Mouse (Mus musculus): ENCODE measurements around the gene Gdf15. TPM values are rescaled to one million over a fixed set of nuclear protein-coding genes. Genes with fewer than 3 reads are reported as not detected.

Gdf15 gene
- polyA plus RNA-seq, 1 experiment = not detected

DNA sequence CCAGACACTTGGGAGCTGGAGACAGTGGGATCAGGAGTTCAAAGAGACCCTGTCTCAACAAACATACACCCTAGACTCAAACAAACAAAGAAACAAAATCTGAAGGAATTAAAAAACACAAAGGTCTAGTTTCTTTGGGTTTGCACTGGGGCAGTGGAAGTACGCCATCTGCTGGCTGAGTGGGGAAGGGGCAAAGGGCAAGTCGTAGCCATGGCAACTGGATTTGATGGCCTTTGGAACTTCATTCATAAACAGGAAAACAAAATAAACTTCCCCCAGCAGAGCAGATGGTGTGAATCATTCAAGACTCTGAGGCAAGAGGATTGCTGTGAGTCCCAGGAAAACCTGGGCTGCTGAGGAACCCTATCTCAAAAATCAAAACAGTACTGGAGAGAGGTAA, 21.0 kb upstream of the Gdf15 start:
- TF ChIP-seq POLR2A (IDR thresholded peaks at IDR 0.05; ENCODE audit: borderline replicate concordance, control insufficient read depth, low read depth, low read length) (no peak), CTCF (IDR thresholded peaks at IDR 0.05; ENCODE audit: control insufficient read depth, insufficient read depth, low read length) (peak; percentile 94)
- Histone ChIP-seq H3K4me3 (replicated peaks; ENCODE audit: control insufficient read depth, low read depth, low read length) (no peak overlapping the region), H3K4me1 (ENCODE audit: control insufficient read depth, insufficient read depth, low read length) (no peaks in the 10 kb centered on the region; the same call in 1 of the 2 replicates), H3K27ac (ENCODE audit: control insufficient read depth, insufficient read depth, low read depth, low read length, poor library complexity) (no peak overlapping the region)
- 32% methylated on average over 2 of the region's 2 CpGs for WGBS

DNA sequence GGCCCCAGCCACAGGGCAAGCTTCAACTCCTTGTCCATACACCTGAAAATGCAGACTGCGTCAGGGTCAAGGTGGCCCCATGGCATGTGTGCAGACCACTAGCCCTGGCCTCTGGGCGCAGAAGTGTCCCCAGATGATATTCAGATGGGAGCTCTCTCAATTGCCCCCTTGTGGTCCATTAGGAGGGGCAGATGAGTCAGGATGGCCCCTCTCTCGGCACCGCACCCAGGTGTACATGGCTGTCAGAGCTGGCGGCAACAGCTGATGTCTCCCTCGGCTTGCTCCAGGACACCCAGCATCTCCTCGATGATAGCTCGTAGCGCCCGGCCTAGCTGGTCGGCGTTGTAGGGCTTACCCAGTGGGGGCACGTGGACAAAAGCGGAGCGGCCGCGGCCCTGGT, 18.1 kb upstream of the Gdf15 start:
- Histone ChIP-seq H3K4me1 (ENCODE audit: control insufficient read depth, insufficient read depth, low read length) (no peaks in the 10 kb centered on the region; the same call in 1 of the 2 replicates), H3K4me3 (replicated peaks; ENCODE audit: control insufficient read depth, low read depth, low read length) (no peak overlapping the region), H3K27ac (ENCODE audit: control insufficient read depth, insufficient read depth, low read depth, low read length, poor library complexity) (no peak overlapping the region; the same call in 1 of the 2 replicates)
- 95% methylated on average over 17 of the region's 17 CpGs for WGBS
- no peak for TF ChIP-seq CTCF (IDR thresholded peaks at IDR 0.05; ENCODE audit: control insufficient read depth, insufficient read depth, low read length)
- no peak for TF ChIP-seq POLR2A (IDR thresholded peaks at IDR 0.05; ENCODE audit: borderline replicate concordance, control insufficient read depth, low read depth, low read length)

DNA sequence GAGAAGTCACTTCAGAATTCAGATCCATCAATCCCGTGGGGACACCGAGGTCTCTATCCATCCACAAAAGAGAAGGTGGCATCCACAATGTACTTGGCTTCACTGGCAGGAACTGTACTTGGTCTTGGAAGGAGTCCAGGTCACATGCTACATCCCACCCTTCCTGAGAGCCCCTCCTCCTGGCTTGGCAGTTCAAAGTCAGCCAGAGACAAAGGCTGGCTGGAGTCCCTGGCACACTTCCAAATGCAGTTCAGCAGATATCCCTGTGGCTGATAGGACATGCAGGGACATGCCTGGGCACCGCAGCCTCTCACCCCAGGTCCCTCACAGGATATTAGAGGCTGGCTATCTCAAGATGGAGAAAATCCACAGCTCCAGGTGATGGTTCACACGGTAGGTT, 17.1 kb upstream of the Gdf15 start:
- WGBS = 20% methylated on average over 4 of the region's 4 CpGs
- H3K4me3 ChIP-seq (replicated peaks; ENCODE audit: control insufficient read depth, low read depth, low read length) = no peak overlapping the region
- H3K4me1 ChIP-seq (ENCODE audit: control insufficient read depth, insufficient read depth, low read length) = no peaks in the 10 kb centered on the region; the same call in 1 of the 2 replicates
- H3K27ac ChIP-seq (ENCODE audit: control insufficient read depth, insufficient read depth, low read depth, low read length, poor library complexity) = no peak overlapping the region
- TF ChIP-seq CTCF (IDR thresholded peaks at IDR 0.05; ENCODE audit: control insufficient read depth, insufficient read depth, low read length) (no peak), POLR2A (IDR thresholded peaks at IDR 0.05; ENCODE audit: borderline replicate concordance, control insufficient read depth, low read depth, low read length) (no peak)

DNA sequence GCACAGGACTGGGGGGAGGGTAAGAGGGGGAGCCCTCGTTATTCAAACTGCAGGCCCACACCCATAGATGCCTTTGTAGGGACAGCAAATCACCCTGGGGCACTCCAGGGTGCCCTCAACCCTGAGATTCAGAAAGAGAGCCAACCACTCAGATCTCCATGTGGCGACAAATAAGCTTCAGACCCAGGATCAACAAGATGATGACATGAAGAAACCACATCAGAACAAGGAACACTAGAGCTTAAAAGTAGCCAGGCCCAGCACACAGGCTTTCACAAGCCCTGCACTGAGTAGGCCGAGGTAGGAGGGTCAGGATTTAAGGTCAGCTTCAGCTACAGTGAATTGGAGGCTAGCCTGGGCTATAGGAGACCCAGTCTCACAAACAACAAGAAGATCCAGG, 16.7 kb upstream of the Gdf15 start:
- no peak overlapping the region for H3K27ac ChIP-seq (ENCODE audit: control insufficient read depth, insufficient read depth, low read depth, low read length, poor library complexity)

DNA sequence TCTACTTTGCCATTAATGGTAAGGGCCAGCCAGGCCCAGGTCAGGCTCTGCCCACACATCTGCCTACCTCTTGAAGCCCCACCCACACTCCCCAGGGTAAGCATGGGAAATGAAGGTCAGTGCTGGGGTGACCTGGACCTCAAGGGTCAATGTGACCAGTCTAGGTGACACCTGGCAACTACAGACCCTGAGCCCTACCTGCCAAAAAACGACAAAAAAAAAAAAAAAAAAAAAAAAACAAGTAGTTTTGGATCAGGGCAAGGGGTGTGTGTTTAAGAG, 15.8 kb upstream of the Gdf15 start:
- Histone ChIP-seq H3K4me1 (ENCODE audit: control insufficient read depth, insufficient read depth, low read length) (no peaks in the 10 kb centered on the region), H3K4me3 (replicated peaks; ENCODE audit: control insufficient read depth, low read depth, low read length) (no peak overlapping the region), H3K27ac (ENCODE audit: control insufficient read depth, insufficient read depth, low read depth, low read length, poor library complexity) (no peak overlapping the region)
- 21% methylated on average over 1 of the region's 1 CpGs for WGBS
- no peak for TF ChIP-seq CTCF (IDR thresholded peaks at IDR 0.05; ENCODE audit: control insufficient read depth, insufficient read depth, low read length)
- no peak for TF ChIP-seq POLR2A (IDR thresholded peaks at IDR 0.05; ENCODE audit: borderline replicate concordance, control insufficient read depth, low read depth, low read length)

More for the DNA sequence above, 16.7 kb upstream of the Gdf15 start:
- no peak for TF ChIP-seq CTCF (IDR thresholded peaks at IDR 0.05; ENCODE audit: control insufficient read depth, insufficient read depth, low read length)
- no peak for TF ChIP-seq POLR2A (IDR thresholded peaks at IDR 0.05; ENCODE audit: borderline replicate concordance, control insufficient read depth, low read depth, low read length)
- H3K4me3 ChIP-seq (replicated peaks; ENCODE audit: control insufficient read depth, low read depth, low read length) = no peak overlapping the region
- H3K4me1 ChIP-seq (ENCODE audit: control insufficient read depth, insufficient read depth, low read length) = no peaks in the 10 kb centered on the region; the same call in 1 of the 2 replicates
- 53% methylated on average over 3 of the region's 3 CpGs for WGBS

DNA sequence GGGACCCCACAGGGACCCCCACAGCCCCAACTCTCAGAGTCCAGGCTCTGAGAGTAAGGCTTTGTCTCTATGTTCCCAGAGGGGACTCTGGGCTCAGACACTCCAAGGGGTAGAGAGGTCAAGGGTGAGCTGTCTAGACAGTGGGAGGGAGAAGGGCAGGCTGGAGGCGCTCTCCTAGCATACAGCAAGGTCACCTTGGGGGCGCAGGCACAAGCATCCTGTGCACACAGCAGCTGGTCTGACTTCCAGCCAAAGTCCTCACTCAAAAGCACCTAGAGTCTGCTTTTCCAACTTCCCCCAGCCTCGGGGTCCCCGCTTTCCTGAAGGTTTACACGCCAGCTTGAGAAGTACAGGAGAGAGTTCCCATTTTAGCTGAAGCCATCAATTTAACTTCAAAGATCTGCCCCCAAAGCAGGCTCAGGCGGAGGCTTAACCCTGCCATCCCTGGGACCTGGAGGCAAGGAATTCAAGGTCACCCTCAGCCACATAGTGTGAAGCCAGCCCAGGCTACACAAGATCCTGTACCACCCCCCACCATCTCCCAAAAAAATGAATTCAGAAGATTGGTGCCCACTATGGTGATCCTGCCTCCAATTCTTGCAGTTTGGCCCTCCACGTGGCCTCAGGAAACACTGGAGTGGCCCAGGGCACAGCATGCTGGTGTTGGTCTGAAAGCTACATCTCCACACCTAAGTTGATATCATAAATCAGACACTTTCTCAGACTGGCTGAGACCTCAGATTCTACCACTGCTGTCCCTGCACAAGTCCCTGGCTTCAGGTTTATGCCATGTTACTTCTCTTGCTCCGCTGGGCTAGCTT, 15.3 kb upstream of the Gdf15 start:
- 76% methylated on average over 8 of the region's 8 CpGs for WGBS
- TF ChIP-seq POLR2A (IDR thresholded peaks at IDR 0.05; ENCODE audit: borderline replicate concordance, control insufficient read depth, low read depth, low read length) (no peak), CTCF (IDR thresholded peaks at IDR 0.05; ENCODE audit: control insufficient read depth, insufficient read depth, low read length) (no peak)
- H3K27ac ChIP-seq (ENCODE audit: control insufficient read depth, insufficient read depth, low read depth, low read length, poor library complexity) = no peak overlapping the region
- no peak overlapping the region for H3K4me3 ChIP-seq (replicated peaks; ENCODE audit: control insufficient read depth, low read depth, low read length)
- H3K4me1 ChIP-seq (ENCODE audit: control insufficient read depth, insufficient read depth, low read length) = no peaks in the 10 kb centered on the region

DNA sequence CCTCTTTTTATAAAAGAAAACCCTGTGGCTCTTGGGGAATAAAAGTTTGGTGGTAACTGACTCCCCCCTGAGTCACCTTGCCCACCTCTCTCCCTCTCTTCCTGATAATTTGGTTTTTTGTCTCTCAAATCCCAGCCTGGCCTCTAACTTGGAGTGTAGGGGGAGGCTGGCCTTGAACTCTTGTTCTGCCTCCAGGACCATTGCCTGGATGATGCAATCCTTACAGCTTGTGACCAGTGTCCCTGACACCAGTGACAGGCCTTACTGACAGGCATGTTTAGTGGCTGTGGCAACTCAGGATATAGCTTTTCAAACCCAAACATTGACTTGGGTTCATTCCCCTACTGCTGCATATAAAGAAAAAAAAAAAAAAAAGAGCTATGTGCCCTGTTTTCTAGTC, 14.5 kb upstream of the Gdf15 start:
- no peak overlapping the region for H3K27ac ChIP-seq (ENCODE audit: control insufficient read depth, insufficient read depth, low read depth, low read length, poor library complexity)
- H3K4me1 ChIP-seq (ENCODE audit: control insufficient read depth, insufficient read depth, low read length) = no peaks in the 10 kb centered on the region
- H3K4me3 ChIP-seq (replicated peaks; ENCODE audit: control insufficient read depth, low read depth, low read length) = no peak overlapping the region
- no peak for TF ChIP-seq POLR2A (IDR thresholded peaks at IDR 0.05; ENCODE audit: borderline replicate concordance, control insufficient read depth, low read depth, low read length)
- TF ChIP-seq CTCF (IDR thresholded peaks at IDR 0.05; ENCODE audit: control insufficient read depth, insufficient read depth, low read length) = no peak

DNA sequence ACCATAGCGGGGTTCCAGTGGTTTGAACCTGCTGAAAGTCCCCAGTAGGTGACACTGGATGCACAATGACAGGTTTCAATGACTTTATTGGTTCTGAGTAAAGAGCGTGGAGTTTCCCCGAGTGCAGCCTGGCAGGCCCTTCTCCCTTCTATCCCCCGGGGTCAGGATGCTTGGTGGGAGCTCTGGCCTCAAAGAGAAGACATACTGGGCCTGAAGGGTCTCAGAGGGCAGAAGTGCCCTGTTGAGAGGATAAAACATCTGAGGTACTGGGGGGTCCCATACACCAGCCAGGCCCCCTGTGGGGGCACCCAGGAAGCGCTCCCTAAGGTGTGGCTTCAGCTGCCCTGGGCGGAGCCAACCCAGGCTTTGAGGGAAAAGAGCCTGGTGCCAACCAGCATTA, 14.1 kb upstream of the Gdf15 start:
- TF ChIP-seq POLR2A (IDR thresholded peaks at IDR 0.05; ENCODE audit: borderline replicate concordance, control insufficient read depth, low read depth, low read length) = no peak
- TF ChIP-seq CTCF (IDR thresholded peaks at IDR 0.05; ENCODE audit: control insufficient read depth, insufficient read depth, low read length) = no peak
- H3K4me1 ChIP-seq (ENCODE audit: control insufficient read depth, insufficient read depth, low read length) = no peaks in the 10 kb centered on the region
- H3K27ac ChIP-seq (ENCODE audit: control insufficient read depth, insufficient read depth, low read depth, low read length, poor library complexity) = no peak overlapping the region; the same call in 1 of the 2 replicates
- H3K4me3 ChIP-seq (replicated peaks; ENCODE audit: control insufficient read depth, low read depth, low read length) = no peak overlapping the region
- 75% methylated on average over 6 of the region's 6 CpGs for WGBS
